19 mouse cellular contexts compared by ENCODE assay signal in the genomic region with DNA sequence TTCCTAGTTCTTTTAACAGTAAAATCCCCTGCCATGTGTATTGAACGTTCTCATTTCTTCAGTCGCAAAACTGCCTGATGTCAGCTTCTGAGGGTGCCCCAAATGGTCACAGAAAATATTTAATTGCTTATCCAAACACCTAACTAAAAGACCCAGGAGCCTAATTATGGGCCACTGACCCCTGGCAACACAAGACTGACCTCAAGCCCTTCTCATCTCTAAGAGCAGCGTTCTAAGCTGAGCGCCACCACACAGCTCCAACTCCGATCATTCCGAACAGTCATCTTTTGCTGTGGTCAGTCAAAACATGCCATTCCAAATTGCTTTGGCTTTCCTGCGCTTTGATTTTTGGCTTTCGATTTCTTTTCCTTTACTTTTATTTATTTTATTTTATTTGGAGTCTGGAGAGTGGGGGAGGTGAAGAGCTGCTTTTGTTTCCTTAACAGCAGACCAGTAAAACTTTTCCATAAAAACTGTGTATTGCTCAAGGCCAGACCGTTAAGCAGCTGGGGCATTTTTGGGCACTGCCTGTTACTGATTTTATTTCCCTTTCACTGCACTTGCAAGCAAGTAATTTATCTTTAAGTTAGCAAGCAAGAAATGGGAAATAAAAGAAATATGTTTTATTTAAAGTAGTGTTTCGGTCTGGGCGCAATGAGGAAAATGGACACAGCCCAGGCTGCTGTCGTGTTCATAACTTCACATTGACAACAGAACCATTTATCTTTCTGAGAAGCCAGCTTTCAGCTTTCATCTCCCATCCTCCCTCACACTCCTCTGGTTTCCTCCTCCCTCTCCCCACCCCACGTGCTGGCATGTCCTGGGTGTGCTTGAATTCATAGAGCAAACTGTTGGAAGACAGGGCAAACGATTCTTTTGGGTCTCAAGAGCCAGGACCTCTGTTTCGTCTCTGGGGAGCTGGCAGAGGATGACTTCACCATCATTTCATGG. TPM values are rescaled to one million over a fixed set of nuclear protein-coding genes. Genes with fewer than 3 reads are reported as not detected.
DNase-seq lines count a peak whose midpoint lies in the region; ATAC-seq and TF ChIP-seq lines count a peak whose summit lies in the region.
"Had no signal": no experiment of that assay in that cellular context is flagged by ENCODE, and none has a peak within 500 bp of the region (broad histone marks: within the 10 kb centered on the region; RNA-seq: fewer than 3 reads in every experiment).

No protein-coding gene starts in this region.

- H3K4me1 ChIP-seq in lung, embryonic 14.5 days (ENCODE audit: insufficient read depth) = 0 out of 2 replicates have a peak, but pooled peaks cover 6% of the 10 kb centered on the region
- peaks cover 8% of the 10 kb centered on the region for H3K4me1 ChIP-seq in embryonic facial prominence, embryonic 10.5 days
- no peaks in the 10 kb centered on the region for H3K4me1 ChIP-seq in forebrain, embryonic 13.5 days
- H3K4me1 ChIP-seq: heart, embryonic 12.5 days had no signal

- no peak overlapping the region for H3K4me3 ChIP-seq in lung, embryonic 14.5 days (ENCODE audit: low read depth, low read length)
- no peak overlapping the region for H3K4me3 ChIP-seq in embryonic facial prominence, embryonic 10.5 days
- no peak overlapping the region for H3K4me3 ChIP-seq in myocyte
- no peak overlapping the region for H3K4me3 ChIP-seq in forebrain, embryonic 13.5 days
- H3K4me3 ChIP-seq: embryonic facial prominence, embryonic 12.5 days; heart, embryonic 12.5 days had no signal

- H3ac ChIP-seq in myocyte (ENCODE audit: control insufficient read depth, insufficient read length) = no peak overlapping the region

- ATAC-seq in lung, embryonic 14.5 days (ENCODE audit: insufficient read depth) = peak; percentile 68
- ATAC-seq in forebrain, embryonic 13.5 days = no peak
- ATAC-seq: lung, postnatal 0 days had no signal

- no peaks in the 10 kb centered on the region for H3K27me3 ChIP-seq in lung, embryonic 14.5 days (ENCODE audit: insufficient read depth, low read length)
- no peaks in the 10 kb centered on the region for H3K27me3 ChIP-seq in embryonic facial prominence, embryonic 10.5 days (replicated peaks; ENCODE audit: low read depth, poor library complexity, severe bottlenecking)
- H3K27me3 ChIP-seq in myocyte (ENCODE audit: control insufficient read depth, insufficient read depth, insufficient read length) = no peaks in the 10 kb centered on the region
- no peaks in the 10 kb centered on the region for H3K27me3 ChIP-seq in forebrain, embryonic 13.5 days
- H3K27me3 ChIP-seq: embryonic facial prominence, embryonic 12.5 days; heart, embryonic 12.5 days had no signal

- peak overlapping the region; percentile 23 for H3K4me2 ChIP-seq in lung, embryonic 14.5 days
- H3K4me2 ChIP-seq in myocyte (ENCODE audit: low read depth) = peak overlapping the region; percentile 31
- no peak overlapping the region for H3K4me2 ChIP-seq in forebrain, embryonic 13.5 days
- H3K4me2 ChIP-seq: embryonic facial prominence, embryonic 12.5 days; heart, embryonic 12.5 days had no signal

- 36% methylated on average over 15 of the region's 15 CpGs for WGBS in lung, embryonic 14.5 days
- 62% methylated on average over 15 of the region's 15 CpGs for whole genome bisulfite sequencing in embryonic facial prominence, embryonic 10.5 days
- 72% methylated on average over 15 of the region's 15 CpGs for whole genome bisulfite sequencing in forebrain, embryonic 13.5 days

- H3K27ac ChIP-seq in lung, embryonic 14.5 days (ENCODE audit: low read depth) = no peak overlapping the region
- H3K27ac ChIP-seq in embryonic facial prominence, embryonic 10.5 days (replicated peaks) = no peak overlapping the region
- no peak overlapping the region for H3K27ac ChIP-seq in forebrain, embryonic 13.5 days
- H3K27ac ChIP-seq: embryonic facial prominence, embryonic 12.5 days had no signal

- H3K36me3 ChIP-seq in lung, embryonic 14.5 days (ENCODE audit: insufficient read depth) = no peaks in the 10 kb centered on the region
- no peaks in the 10 kb centered on the region for H3K36me3 ChIP-seq in embryonic facial prominence, embryonic 10.5 days (replicated peaks)
- no peaks in the 10 kb centered on the region for H3K36me3 ChIP-seq in myocyte (ENCODE audit: control insufficient read depth, insufficient read depth)
- H3K36me3 ChIP-seq in forebrain, embryonic 13.5 days (ENCODE audit: poor library complexity, severe bottlenecking) = no peaks in the 10 kb centered on the region
- H3K36me3 ChIP-seq: embryonic facial prominence, embryonic 12.5 days; G1E; heart, embryonic 12.5 days had no signal

- peak; percentile 36 for DNase-seq in lung, embryonic 14.5 days
- no peak for DNase-seq in lung, postnatal 36 days
- DNase-seq in embryonic facial prominence, embryonic 10.5 days (ENCODE audit: low spot score) = peak; percentile 9
- peak; percentile 43 for DNase-seq in forelimb bud, embryonic 11.5 days (ENCODE audit: low read depth, low spot score)
- no peak for DNase-seq in spleen, adult 12 weeks (ENCODE audit: low spot score)
- DNase-seq in layer of hippocampus, postnatal 36 days = no peak
- DNase-seq: adrenal gland, postnatal 10 days; cerebellum, adult 18-20 months; heart, postnatal 4 days; kidney, postnatal 25 days; right cerebral cortex, postnatal 14 days had no signal

- no peak for TF ChIP-seq POLR2A in myocyte (IDR thresholded peaks at IDR 0.05; ENCODE audit: insufficient read length, low read depth)

- no peaks in the 10 kb centered on the region for H3K9me3 ChIP-seq in lung, embryonic 14.5 days (ENCODE audit: low read depth, low read length)
- no peaks in the 10 kb centered on the region for H3K9me3 ChIP-seq in embryonic facial prominence, embryonic 10.5 days
- no peaks in the 10 kb centered on the region for H3K9me3 ChIP-seq in forebrain, embryonic 13.5 days (replicated peaks)
- H3K9me3 ChIP-seq: embryonic facial prominence, embryonic 12.5 days; heart, embryonic 12.5 days had no signal

- TF ChIP-seq CTCF in lung, embryonic 14.5 days (IDR thresholded peaks at IDR 0.05; ENCODE audit: low read depth) = no peak

- no peak overlapping the region for H3K9ac ChIP-seq in lung, embryonic 14.5 days
- no peak overlapping the region for H3K9ac ChIP-seq in forebrain, embryonic 13.5 days
- H3K9ac ChIP-seq: embryonic facial prominence, embryonic 12.5 days; heart, embryonic 12.5 days had no signal

- H3K79me2 ChIP-seq in myocyte (ENCODE audit: control insufficient read depth, insufficient read depth) = no peaks in the 10 kb centered on the region

TF ChIP-seq in myocyte, 11 proteins besides CTCF, POLR2A, EP300 and RAD21:
- TF ChIP-seq USF1 (IDR thresholded peaks at IDR 0.05; ENCODE audit: low read depth) = peak; percentile 28
- TF ChIP-seq REST (IDR thresholded peaks at IDR 0.05; ENCODE audit: insufficient read depth, insufficient read length) = no peak
TF ChIP-seq in myocyte: peak in this region for 1.

RNA-seq across cellular contexts. Expression of gene Trhde, which starts 59.1 kb away (rescaled TPM):
- 0.07 TPM in 2 replicates for polyA plus RNA-seq in lung, embryonic 14.5 days (2014; fragmentation: Nextera tagmentation; extraction: Ambion mirVana)
- polyA plus RNA-seq in embryonic facial prominence, embryonic 10.5 days (2016; fragmentation: Nextera tagmentation; extraction: Ambion mirVana) = 1.0 and 1.5 TPM in 2 replicates
- polyA plus RNA-seq in myocyte (2012; fragmentation: generic; extraction: Trizol) = 0.22 TPM
- polyA plus RNA-seq in forebrain, embryonic 13.5 days (2015; fragmentation: Nextera tagmentation; extraction: Ambion mirVana) = 1.1 and 1.4 TPM in 2 replicates
- 10 to 100 TPM; 30.1 to 31.7 TPM for total RNA-seq in layer of hippocampus, postnatal 36 days (2021)
- total RNA-seq: megakaryocyte-erythroid progenitor cell, adult 5-6 weeks; monocyte, adult 5-6 weeks had no signal
- polyA plus RNA-seq: G1E; heart, embryonic 12.5 days; lung, postnatal 0 days had no signal

Comparison
In these comparisons a context has a peak if more than half of its experiments do, and no peak if none do; other contexts are left out.
1. DNase-seq: peak in lung, embryonic 14.5 days (single experiment), embryonic facial prominence, embryonic 10.5 days (single experiment) and forelimb bud, embryonic 11.5 days (single experiment); none in lung, postnatal 36 days (single experiment), spleen, adult 12 weeks (single experiment) and layer of hippocampus, postnatal 36 days (0 of 2).